7 mouse cellular contexts compared by ENCODE assay signal in the genomic region with DNA sequence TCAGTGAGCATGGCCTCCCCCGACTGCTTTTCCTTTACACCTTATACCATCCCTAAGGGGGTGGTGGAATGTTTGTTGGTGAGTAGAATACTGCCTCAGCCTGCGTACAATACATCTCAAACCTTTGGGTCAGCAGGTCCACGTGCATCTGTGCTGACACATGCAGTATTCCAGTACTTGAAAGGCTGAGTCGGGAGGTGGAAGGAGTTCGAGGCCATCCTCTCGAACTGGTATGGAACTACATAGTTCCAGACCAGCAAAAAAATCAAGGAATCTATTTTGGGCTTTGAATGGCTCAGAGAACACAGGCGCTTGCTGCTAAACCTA. TPM values are rescaled to one million over a fixed set of nuclear protein-coding genes. Genes with fewer than 3 reads are reported as not detected.
DNase-seq lines count a peak whose midpoint lies in the region; ATAC-seq lines count a peak whose summit lies in the region.

No protein-coding gene starts in this region.

- H3K4me2 ChIP-seq in lung, embryonic 15.5 days, result peak overlapping the region; percentile 67
- peak overlapping the region; percentile 67 for H3K4me2 ChIP-seq in forebrain, embryonic 11.5 days (ENCODE audit: low read depth, low read length, severe bottlenecking)
- H3K4me2 ChIP-seq in limb, embryonic 15.5 days, result peak overlapping the region; percentile 75
- H3K4me2 ChIP-seq in stomach, embryonic 14.5 days (replicated peaks; ENCODE audit: low read depth, low read length), result peak overlapping the region; percentile 54

- peak; percentile 39 for ATAC-seq in lung, embryonic 15.5 days (ENCODE audit: borderline replicate concordance, extremely low read depth, low FRiP score, low TSS enrichment)
- peak; percentile 28 for ATAC-seq in forebrain, embryonic 11.5 days (replicated peaks; ENCODE audit: low FRiP score)
- no peak for ATAC-seq in limb, embryonic 15.5 days (ENCODE audit: insufficient number of reproducible peaks, low FRiP score, low TSS enrichment, low read depth)
- ATAC-seq in stomach, embryonic 14.5 days (ENCODE audit: insufficient number of reproducible peaks, insufficient read depth, low FRiP score, low read depth), result peak; percentile 5; the same call in 1 of the 2 replicates
- ATAC-seq in megakaryocyte-erythroid progenitor cell, adult 5-6 weeks (replicated peaks; ENCODE audit: low FRiP score, low TSS enrichment, poor library complexity, severe bottlenecking), result no peak

- H3K9me3 ChIP-seq in lung, embryonic 15.5 days, result no peaks in the 10 kb centered on the region
- no peaks in the 10 kb centered on the region for H3K9me3 ChIP-seq in forebrain, embryonic 11.5 days (ENCODE audit: control insufficient read depth, low read length)
- no peaks in the 10 kb centered on the region for H3K9me3 ChIP-seq in limb, embryonic 15.5 days
- no peaks in the 10 kb centered on the region for H3K9me3 ChIP-seq in stomach, embryonic 14.5 days (ENCODE audit: control insufficient read depth, low read depth, low read length)

- peaks cover 19% of the 10 kb centered on the region for H3K4me1 ChIP-seq in lung, embryonic 15.5 days
- peaks cover 6% of the 10 kb centered on the region; the same call in 1 of the 2 replicates for H3K4me1 ChIP-seq in forebrain, embryonic 11.5 days (replicated peaks; ENCODE audit: control insufficient read depth, insufficient read depth, low read length)
- peaks cover 21% of the 10 kb centered on the region for H3K4me1 ChIP-seq in limb, embryonic 15.5 days
- H3K4me1 ChIP-seq in stomach, embryonic 14.5 days (ENCODE audit: control insufficient read depth, insufficient read depth, low read length), result peaks cover 9% of the 10 kb centered on the region; the same call in 1 of the 2 replicates

- no peak for DNase-seq in lung, adult 18-20 months
- no peak for DNase-seq in forebrain, embryonic 11.5 days (ENCODE audit: low spot score)
- no peak for DNase-seq in layer of hippocampus, postnatal 14 days (ENCODE audit: low spot score in 2 of 2)

- peak overlapping the region; percentile 81 for H3K9ac ChIP-seq in lung, embryonic 15.5 days
- H3K9ac ChIP-seq in forebrain, embryonic 11.5 days (ENCODE audit: low read length), result peak overlapping the region; percentile 79
- H3K9ac ChIP-seq in limb, embryonic 15.5 days, result peak overlapping the region; percentile 21
- H3K9ac ChIP-seq in stomach, embryonic 14.5 days (replicated peaks; ENCODE audit: low read depth, low read length), result peak overlapping the region; percentile 28; the same call in 1 of the 2 replicates

- WGBS in lung, embryonic 15.5 days, result 3% methylated on average over 7 of the region's 7 CpGs
- WGBS in forebrain, embryonic 11.5 days, result 5% methylated on average over 7 of the region's 7 CpGs
- whole genome bisulfite sequencing in limb, embryonic 15.5 days, result 5% methylated on average over 7 of the region's 7 CpGs
- WGBS in stomach, embryonic 14.5 days, result 2% methylated on average over 7 of the region's 7 CpGs

- H3K4me3 ChIP-seq in lung, embryonic 15.5 days, result peak overlapping the region; percentile 86
- peak overlapping the region; percentile 70 for H3K4me3 ChIP-seq in forebrain, embryonic 11.5 days (ENCODE audit: low read depth, low read length)
- peak overlapping the region; percentile 82 for H3K4me3 ChIP-seq in limb, embryonic 15.5 days
- peak overlapping the region; percentile 61 for H3K4me3 ChIP-seq in stomach, embryonic 14.5 days (ENCODE audit: low read depth, low read length)

- H3K27ac ChIP-seq in lung, embryonic 15.5 days, result peak overlapping the region; percentile 96
- peak overlapping the region; percentile 87 for H3K27ac ChIP-seq in forebrain, embryonic 11.5 days (ENCODE audit: low read depth, low read length)
- peak overlapping the region; percentile 96 for H3K27ac ChIP-seq in limb, embryonic 15.5 days
- H3K27ac ChIP-seq in stomach, embryonic 14.5 days (ENCODE audit: low read length), result peak overlapping the region; percentile 92

- H3K36me3 ChIP-seq in lung, embryonic 15.5 days, result peaks cover 32% of the 10 kb centered on the region
- H3K36me3 ChIP-seq in forebrain, embryonic 11.5 days (ENCODE audit: control insufficient read depth, insufficient read depth, low read length), result peaks cover 6% of the 10 kb centered on the region; the same call in 1 of the 2 replicates
- peaks cover 34% of the 10 kb centered on the region for H3K36me3 ChIP-seq in limb, embryonic 15.5 days
- H3K36me3 ChIP-seq in stomach, embryonic 14.5 days (ENCODE audit: control insufficient read depth, insufficient read depth, low read length), result peaks cover 26% of the 10 kb centered on the region

- H3K27me3 ChIP-seq in lung, embryonic 15.5 days, result no peaks in the 10 kb centered on the region
- H3K27me3 ChIP-seq in forebrain, embryonic 11.5 days (ENCODE audit: control insufficient read depth, insufficient read depth, low read length), result no peaks in the 10 kb centered on the region
- no peaks in the 10 kb centered on the region for H3K27me3 ChIP-seq in limb, embryonic 15.5 days
- no peaks in the 10 kb centered on the region for H3K27me3 ChIP-seq in stomach, embryonic 14.5 days (ENCODE audit: control insufficient read depth, insufficient read depth, low read length)

RNA-seq across cellular contexts. Expression of a gene that starts 0.6 kb away (rescaled TPM):
- 119 and 123 TPM in 2 replicates for polyA plus RNA-seq in lung, embryonic 15.5 days (2015; fragmentation: Nextera tagmentation; extraction: Ambion mirVana)
- 83.1 and 83.5 TPM in 2 replicates for polyA plus RNA-seq in forebrain, embryonic 11.5 days (2014; fragmentation: Nextera tagmentation; extraction: Ambion mirVana)
- polyA plus RNA-seq in limb, embryonic 15.5 days (2015; fragmentation: Nextera tagmentation; extraction: Ambion mirVana), result 123 and 132 TPM in 2 replicates
- polyA plus RNA-seq in stomach, embryonic 14.5 days (2014; fragmentation: Nextera tagmentation; extraction: Ambion mirVana), result 92.8 and 94.5 TPM in 2 replicates
- total RNA-seq in megakaryocyte-erythroid progenitor cell, adult 5-6 weeks (2014; fragmentation: Nextera tagmentation), result 17.0 and 26.4 TPM in 2 replicates
- 13.5 and 14.6 TPM in 2 replicates for total RNA-seq in megakaryocyte-erythroid progenitor cell, adult 5-6 weeks (2017)
- 10 to 100 TPM; 13.7 to 15.0 TPM for total RNA-seq in layer of hippocampus, postnatal 14 days (2021)

RNA-seq across cellular contexts. Expression of a gene that starts 15.3 kb away (rescaled TPM):
- polyA plus RNA-seq in lung, embryonic 15.5 days (2015; fragmentation: Nextera tagmentation; extraction: Ambion mirVana), result 3.2 and 3.9 TPM in 2 replicates
- 5.6 and 5.7 TPM in 2 replicates for polyA plus RNA-seq in forebrain, embryonic 11.5 days (2014; fragmentation: Nextera tagmentation; extraction: Ambion mirVana)
- 3.5 and 3.6 TPM in 2 replicates for polyA plus RNA-seq in limb, embryonic 15.5 days (2015; fragmentation: Nextera tagmentation; extraction: Ambion mirVana)
- 5.9 and 6.0 TPM in 2 replicates for polyA plus RNA-seq in stomach, embryonic 14.5 days (2014; fragmentation: Nextera tagmentation; extraction: Ambion mirVana)
- 2.5 and 5.3 TPM in 2 replicates for total RNA-seq in megakaryocyte-erythroid progenitor cell, adult 5-6 weeks (2014; fragmentation: Nextera tagmentation)
- 1.8 and 11.3 TPM in 2 replicates for total RNA-seq in megakaryocyte-erythroid progenitor cell, adult 5-6 weeks (2017)
- under 1 TPM; 0.51 to 0.64 TPM for total RNA-seq in layer of hippocampus, postnatal 14 days (2021)

RNA-seq across cellular contexts. Expression of a gene that starts 36.0 kb away (rescaled TPM):
- polyA plus RNA-seq in lung, embryonic 15.5 days (2015; fragmentation: Nextera tagmentation; extraction: Ambion mirVana), result 43.7 and 47.3 TPM in 2 replicates
- polyA plus RNA-seq in forebrain, embryonic 11.5 days (2014; fragmentation: Nextera tagmentation; extraction: Ambion mirVana), result 78.0 and 93.0 TPM in 2 replicates
- 47.3 and 53.2 TPM in 2 replicates for polyA plus RNA-seq in limb, embryonic 15.5 days (2015; fragmentation: Nextera tagmentation; extraction: Ambion mirVana)
- polyA plus RNA-seq in stomach, embryonic 14.5 days (2014; fragmentation: Nextera tagmentation; extraction: Ambion mirVana), result 39.7 and 42.7 TPM in 2 replicates
- 95.2 and 131 TPM in 2 replicates for total RNA-seq in megakaryocyte-erythroid progenitor cell, adult 5-6 weeks (2014; fragmentation: Nextera tagmentation)
- total RNA-seq in megakaryocyte-erythroid progenitor cell, adult 5-6 weeks (2017), result 24.9 and 46.0 TPM in 2 replicates
- total RNA-seq in layer of hippocampus, postnatal 14 days (2021), result 10 to 100 TPM; 66.5 to 68.8 TPM

Comparison
In these comparisons a context has a peak if more than half of its experiments do, and no peak if none do; other contexts are left out.
1. ATAC-seq: peak in lung, embryonic 15.5 days (single experiment), forebrain, embryonic 11.5 days (single experiment) and stomach, embryonic 14.5 days (single experiment); none in limb, embryonic 15.5 days (single experiment) and megakaryocyte-erythroid progenitor cell, adult 5-6 weeks (single experiment).
2. H3K9ac ChIP-seq: peak in every context shown above with its lines; median percentile 81 in lung, embryonic 15.5 days; 79 in forebrain, embryonic 11.5 days; 28 in stomach, embryonic 14.5 days; 21 in limb, embryonic 15.5 days.
3. Peak in every context shown above with its lines, with median percentiles within 50 percentile points of each other: H3K27ac ChIP-seq, H3K4me2 ChIP-seq and H3K4me3 ChIP-seq.